Mouse (Mus musculus): ENCODE data around the gene Hcrt. TPM values are rescaled to one million over a fixed set of nuclear protein-coding genes. Genes with fewer than 3 reads are reported as not detected.

The Hcrt gene
- total RNA-seq, 2 experiments from 2014 or later, result not detected

DNA sequence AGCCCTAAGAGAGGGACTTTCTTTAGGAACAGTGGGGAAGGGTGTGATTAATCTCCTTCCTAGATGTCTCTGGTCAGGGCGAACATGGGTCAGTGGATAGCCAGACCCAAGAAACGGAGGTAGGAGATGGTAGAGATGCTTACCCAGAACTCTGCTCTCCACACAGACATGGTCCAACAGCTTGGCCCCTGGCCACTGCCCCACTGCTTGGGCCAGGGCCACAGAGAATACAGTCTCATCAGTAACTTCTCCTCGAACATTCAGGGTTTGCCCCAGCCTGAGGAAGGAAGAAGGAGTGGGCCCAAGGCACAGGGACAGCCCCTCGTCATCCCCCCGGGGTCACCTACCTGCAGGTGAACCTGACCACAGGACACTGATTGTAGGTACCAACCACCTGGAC is 5.1 kb upstream of the Hcrt start:
- no peak for DNase-seq

- DNase-seq, result no peak
These were observed 4.0 kb upstream of the Hcrt start for GRCm38 (mm10) chr11:100766726-100767125.

DNA sequence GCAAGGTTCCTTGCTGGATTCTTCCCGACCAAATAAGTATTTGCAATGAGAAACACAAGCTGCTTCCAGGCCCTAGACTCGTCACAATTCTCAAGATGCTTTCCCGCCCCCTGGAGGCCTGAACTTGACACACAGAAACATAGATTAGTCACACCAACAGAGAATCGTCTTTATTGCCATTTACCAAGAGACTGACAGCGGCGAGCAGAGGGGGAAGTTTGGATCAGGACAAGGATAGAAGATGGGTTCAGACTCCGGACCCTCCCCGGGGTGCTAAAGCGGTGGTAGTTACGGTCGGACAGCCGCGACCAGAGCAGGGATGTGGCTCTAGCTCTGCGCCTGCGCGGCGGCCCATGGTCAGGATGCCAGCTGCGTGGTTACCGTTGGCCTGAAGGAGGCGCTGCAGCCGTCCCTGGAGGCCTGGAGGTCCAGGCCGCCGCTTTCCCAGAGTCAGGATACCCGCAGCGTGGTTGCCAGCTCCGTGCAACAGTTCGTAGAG is 1.1 kb downstream of the Hcrt start:
- peak; percentile 92 for DNase-seq

GRCm38 (mm10) chr11:100759611-100760233 is 3.0 kb downstream of the Hcrt start, which contains the start of gene Kcnh4:
Kcnh4 (minus strand) TSS chr11:100759942.
- no peak for DNase-seq

GRCm38 (mm10) chr11:100758707-100759610 is 3.8 kb downstream of the Hcrt start:
- DNase-seq, result peak; percentile 62

GRCm38 (mm10) chr11:100757566-100757965 is 5.2 kb downstream of the Hcrt start:
- no peak for DNase-seq

DNA sequence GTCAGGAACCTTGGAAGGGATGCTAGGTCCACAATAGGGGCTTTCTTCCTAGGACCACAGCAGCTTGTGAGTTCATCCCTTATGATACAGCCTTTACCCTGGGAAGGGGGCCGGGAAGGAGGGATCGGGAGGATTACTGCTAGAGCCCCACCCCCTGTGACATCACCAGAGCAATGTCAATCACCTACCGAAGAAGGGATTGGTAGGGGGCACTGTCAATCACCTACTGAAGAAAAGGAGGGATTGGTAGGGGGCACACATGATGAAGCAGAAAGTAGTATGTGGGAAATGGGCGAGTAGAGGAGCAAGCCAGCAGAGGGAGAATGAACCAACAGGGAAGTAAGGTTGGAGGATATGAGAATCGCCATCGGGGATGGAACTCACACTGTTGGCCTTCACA is 6.3 kb downstream of the Hcrt start:
- DNase-seq, result no peak

- DNase-seq, result no peak
These were observed 8.1 kb downstream of the Hcrt start for GRCm38 (mm10) chr11:100754693-100755057.

DNA sequence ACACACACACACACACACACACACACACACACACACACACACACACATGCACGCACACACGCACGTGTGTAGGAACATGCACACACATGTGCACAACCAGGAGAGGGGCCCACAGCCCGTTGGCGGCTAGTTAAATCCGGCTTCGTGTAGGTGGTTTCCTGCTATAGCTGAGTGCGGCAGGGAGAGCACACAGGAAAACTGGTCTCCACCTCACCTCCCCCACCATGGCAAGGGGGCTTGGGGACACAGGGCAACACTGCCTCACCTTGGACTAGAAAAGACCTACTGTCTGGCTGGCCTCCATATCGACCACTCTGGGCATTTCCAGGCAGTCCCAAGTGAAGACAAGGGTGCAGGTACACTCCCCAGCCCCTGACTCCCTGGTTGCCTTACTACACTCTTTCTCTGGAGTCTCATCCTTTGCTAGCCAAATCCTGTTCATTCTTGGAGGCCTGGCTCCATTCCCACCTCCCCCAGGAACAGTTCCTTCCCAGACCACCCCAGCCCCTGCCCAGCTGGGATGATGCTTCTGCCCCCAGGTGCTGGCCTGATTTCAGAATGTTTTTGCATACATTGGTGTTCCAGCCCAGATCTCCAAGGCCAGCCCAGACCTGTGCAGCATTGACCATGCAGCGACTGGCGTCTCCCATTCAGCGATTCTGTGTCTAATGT is 8.6 kb downstream of the Hcrt start:
- DNase-seq, result no peak

DNA sequence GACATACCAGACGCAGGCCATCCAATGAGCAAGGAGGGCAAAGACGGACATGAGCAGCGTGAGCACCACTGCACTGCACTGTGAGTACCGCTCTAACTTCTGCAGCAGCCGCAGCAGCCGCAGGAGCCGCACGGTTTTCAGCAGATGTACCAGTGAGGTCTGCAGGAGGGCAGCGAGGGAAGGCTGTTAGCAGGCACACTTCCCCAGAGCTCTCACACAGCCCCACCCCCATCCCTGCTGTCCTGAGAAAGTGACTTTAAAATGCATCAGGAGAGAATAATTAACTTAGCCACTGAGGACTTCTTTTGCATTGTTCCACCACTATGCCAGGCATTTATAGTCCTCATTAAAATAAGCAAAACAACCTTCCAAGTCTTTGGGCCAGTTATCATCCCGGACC is 10.4 kb downstream of the Hcrt start:
- no peak for DNase-seq

DNA sequence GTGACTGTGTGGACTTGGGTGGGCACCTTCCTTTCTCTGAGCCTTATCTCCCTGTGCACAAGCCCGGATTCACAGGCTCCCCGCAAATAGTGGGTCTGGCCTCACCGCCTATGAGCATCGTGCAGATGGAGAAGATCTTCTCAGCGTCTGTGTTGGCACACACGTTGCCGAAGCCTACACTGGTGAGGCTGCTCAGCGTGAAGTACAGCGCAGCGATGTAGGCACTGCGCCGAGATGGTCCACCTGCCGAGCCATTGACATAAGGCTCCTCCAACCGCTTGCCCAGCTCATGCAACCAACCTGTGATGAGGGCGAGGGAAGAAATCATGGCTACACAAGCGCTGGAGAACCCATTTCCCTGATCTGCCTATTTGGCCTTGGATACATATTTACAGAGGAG is 12.6 kb downstream of the Hcrt start:
- DNase-seq, result no peak

- DNase-seq, result no peak
These were observed 13.3 kb downstream of the Hcrt start for GRCm38 (mm10) chr11:100749469-100749868.

DNA sequence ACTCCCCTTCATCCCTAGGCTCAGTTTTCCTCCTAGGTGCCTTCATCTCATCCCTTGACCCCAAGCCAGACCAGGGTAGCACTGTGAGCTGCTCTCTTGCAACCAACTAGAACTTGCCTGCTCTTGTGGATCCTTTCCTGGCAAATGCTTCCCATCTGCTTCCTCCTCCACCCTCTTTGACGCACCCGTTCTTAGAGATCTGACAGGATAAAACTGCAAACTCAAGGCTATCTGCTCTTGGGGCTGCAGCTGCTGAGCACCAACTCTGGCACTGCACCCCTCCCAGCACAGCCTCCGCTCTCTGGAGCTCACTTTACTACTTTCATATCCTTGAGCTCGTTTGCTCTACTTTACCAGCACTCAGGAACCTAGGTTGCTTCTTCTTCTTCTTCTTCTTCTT is 14.1 kb downstream of the Hcrt start:
- no peak for DNase-seq

DNA sequence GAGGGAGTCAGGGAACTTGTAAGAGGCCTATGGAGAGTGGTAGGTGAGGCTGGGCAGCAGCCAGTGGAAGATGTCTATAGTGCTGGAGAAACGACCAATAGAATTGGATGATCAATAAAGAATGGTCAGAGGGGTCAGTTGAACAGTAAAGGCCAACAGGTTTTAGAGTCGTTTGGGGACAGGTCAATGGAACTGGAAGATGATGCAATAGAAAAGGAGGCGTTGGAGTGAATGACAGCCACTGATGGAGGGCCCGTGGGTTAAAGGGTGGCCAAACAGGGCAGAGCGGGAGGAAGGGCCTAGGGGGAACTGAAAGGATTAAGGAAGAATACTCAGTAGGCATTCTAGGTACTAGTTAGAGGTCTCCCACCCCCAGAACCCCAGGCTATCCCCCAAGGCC is 15.6 kb downstream of the Hcrt start:
- no peak for DNase-seq

DNA sequence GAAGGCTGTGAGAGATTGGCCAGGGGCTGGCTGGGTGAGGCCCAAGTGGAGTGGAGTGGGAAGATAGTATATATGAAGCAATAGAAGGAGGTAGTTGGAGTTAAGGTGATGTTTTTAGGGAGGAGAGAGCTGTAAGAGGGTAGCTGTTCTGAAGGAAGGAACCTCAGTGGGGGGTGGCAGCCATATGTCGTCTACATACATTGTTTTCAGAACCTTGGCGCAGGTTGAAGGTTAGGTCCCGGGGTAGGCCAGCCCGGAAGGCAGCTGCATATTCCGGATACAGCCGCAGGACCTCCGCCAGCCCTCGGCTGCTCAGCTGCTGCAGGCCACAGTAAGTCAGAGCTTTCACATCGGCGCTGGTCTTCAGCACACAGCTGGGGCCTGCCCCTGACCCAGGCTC is 16.2 kb downstream of the Hcrt start:
- DNase-seq, result no peak

DNA sequence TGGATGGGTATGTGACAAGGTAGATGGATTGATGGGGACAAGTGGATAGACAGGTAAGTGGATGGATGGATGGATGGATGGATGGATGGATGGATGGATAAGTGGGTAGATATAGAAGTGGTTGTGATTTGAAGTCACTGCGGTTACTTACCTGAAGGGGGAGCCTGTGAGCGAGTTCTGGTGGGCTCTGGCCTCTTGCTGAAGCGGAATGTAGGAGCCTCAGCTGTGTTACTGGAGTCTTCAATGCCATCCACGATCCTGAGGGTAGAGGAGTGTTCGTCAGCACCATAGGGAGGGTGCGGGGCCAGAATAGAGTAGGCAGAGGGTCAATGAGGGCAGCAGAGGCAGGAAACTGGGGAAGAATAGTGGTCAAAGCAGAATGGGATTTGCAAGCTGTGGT is 17.6 kb downstream of the Hcrt start:
- no peak for DNase-seq

- peak; percentile 84 for DNase-seq
These were observed 21.4 kb downstream of the Hcrt start for GRCm38 (mm10) chr11:100741348-100741747.

- DNase-seq, result no peak
These were observed 24.0 kb downstream of the Hcrt start for GRCm38 (mm10) chr11:100738749-100739148.

DNA sequence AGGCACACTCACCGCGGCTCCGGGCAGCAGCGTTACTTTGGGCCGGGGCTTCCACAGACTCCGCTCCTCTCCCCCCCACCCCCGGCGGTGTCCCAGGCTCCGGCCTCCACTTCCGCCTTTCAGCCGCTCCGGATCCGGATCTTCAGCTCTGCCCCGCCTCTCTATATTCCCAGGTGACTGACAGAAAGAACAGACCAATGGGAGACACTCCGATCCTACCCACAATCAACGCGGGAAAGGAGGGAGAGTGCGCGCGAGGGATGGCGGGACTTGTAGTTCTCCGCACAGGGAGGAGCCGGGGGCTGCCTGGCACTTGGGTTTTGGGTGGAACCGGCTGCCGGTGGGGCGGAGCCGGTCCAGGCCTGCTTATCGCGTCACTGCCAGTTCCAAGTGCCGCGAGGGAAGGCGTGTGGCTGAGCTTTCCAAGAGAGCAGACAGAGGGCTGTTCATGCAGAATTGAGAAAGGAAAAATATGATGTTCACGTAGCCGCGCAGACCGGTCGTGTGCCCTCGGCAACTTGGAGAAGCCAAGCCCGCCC is 24.6 kb downstream of the Hcrt start, which contains the start of gene Rab5c:
Gene Rab5c, minus strand, starts transcription at position 150 of the 539 bp plus-strand sequence.
- DNase-seq, result peak; percentile 95

DNA sequence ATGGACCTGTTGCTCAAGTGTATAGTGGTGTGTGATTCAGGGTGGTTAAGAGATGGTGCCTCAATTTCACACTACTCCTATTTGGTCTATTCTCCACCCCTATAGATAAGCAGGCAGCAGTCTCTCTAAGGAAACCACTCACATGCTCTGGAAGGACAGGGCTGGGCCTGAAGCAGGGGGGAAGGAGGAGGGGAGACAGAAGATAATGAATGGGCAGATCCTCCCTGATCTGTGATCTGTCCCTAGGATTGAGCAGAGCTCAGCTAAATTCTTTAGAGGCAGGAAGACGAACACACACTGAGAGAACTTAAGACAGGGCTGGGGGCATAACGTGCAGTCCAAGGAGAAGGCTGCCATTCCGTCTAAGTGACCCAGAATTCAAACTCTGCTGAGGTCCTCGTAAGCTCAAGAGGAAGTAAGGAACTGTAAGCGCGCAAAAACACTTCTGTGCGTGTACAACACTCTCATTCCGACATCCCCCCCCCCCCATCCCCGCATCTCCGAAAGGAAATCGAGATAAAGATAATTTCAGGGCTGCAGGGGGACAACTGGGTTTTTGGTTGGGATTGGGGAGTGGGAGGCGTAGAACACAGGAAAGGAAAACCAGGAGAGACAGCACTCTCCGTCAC is 25.5 kb downstream of the Hcrt start:
- DNase-seq, result no peak

DNA sequence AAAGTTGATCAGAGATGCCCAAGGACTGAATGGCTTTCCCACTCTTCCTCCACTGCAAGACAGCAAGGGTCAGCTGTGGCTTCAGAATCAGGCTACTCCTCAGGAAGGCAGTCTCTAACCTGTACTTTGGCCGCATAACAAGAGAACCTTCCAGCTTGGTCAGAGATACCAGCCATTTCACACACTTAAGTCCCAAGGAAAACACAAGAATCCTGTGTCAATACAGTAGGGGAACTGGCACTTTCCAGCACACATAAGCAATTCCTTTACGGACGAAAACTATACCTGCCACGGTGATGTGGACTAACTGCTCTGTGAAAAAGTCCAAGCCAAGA is 26.0 kb downstream of the Hcrt start:
- DNase-seq, result no peak
